ENCODE assay signal across 21 mouse cellular contexts in the genomic region with DNA sequence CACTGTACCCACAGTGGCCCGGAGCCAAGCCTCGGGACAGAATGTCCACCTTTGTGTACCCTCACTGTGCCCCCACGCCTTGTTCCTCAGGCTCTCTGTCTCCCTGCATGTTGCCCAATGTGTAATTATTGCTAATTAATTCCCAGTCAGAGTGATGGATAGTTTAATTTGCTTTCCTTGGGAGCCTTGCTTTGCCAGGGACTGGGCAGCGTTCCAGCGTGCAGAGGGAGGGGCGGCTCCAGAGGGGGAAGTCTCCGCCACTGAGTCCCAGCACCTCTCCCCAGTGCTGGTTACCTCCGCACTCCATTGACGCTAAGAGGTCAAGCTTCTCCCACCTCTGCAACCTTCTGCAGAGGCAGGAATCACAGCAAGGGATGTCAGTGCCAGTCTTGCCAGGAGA. TPM values are rescaled to one million over a fixed set of nuclear protein-coding genes. Genes with fewer than 3 reads are reported as not detected.
DNase-seq lines count a peak whose midpoint lies in the region; ATAC-seq and TF ChIP-seq lines count a peak whose summit lies in the region.
"Had no signal": no experiment of that assay in that cellular context is flagged by ENCODE, and none has a peak within 500 bp of the region (broad histone marks: within the 10 kb centered on the region; RNA-seq: fewer than 3 reads in every experiment).

No protein-coding gene starts in this region.

- H3K27ac ChIP-seq in hindbrain, embryonic 10.5 days = peak overlapping the region; percentile 2; the same call in 1 of the 2 replicates
- no peak overlapping the region for H3K27ac ChIP-seq in hindbrain, embryonic 16.5 days (ENCODE audit: low read depth, low read length)
- no peak overlapping the region for H3K27ac ChIP-seq in forebrain, postnatal 0 days (ENCODE audit: low read depth, low read length)
- peak overlapping the region; percentile 34; the same call in 1 of the 2 replicates for H3K27ac ChIP-seq in neural tube, embryonic 14.5 days (ENCODE audit: low read depth, low read length)
- no peak overlapping the region for H3K27ac ChIP-seq in heart, embryonic 12.5 days (ENCODE audit: poor library complexity, severe bottlenecking)
- H3K27ac ChIP-seq: heart, embryonic 13.5 days had no signal

- no peak for DNase-seq in hindbrain, embryonic 10.5 days (ENCODE audit: low spot score)
- peak; percentile 42 for DNase-seq in right cerebral cortex, postnatal 14 days
- DNase-seq in right cerebral cortex, adult 2 months (ENCODE audit: low spot score in 2 of 2) = no peak
- DNase-seq in forebrain, postnatal 0 days = peak; percentile 72
- DNase-seq in heart, adult 9 months (ENCODE audit: low spot score in 2 of 2) = no peak
- DNase-seq: cerebellum, adult 18-20 months; heart, postnatal 4 days; kidney, postnatal 14 days; liver; liver, postnatal 0 days; lung, postnatal 36 days; thymus, postnatal 4 days had no signal

- peaks cover 45% of the 10 kb centered on the region for H3K27me3 ChIP-seq in hindbrain, embryonic 10.5 days (ENCODE audit: insufficient read depth, poor library complexity, severe bottlenecking)
- no peaks in the 10 kb centered on the region; the same call in 1 of the 2 replicates for H3K27me3 ChIP-seq in hindbrain, embryonic 16.5 days (replicated peaks; ENCODE audit: control insufficient read depth, insufficient read depth, low read length)
- H3K27me3 ChIP-seq in forebrain, postnatal 0 days (ENCODE audit: insufficient read depth, low read length) = no peaks in the 10 kb centered on the region
- no peaks in the 10 kb centered on the region for H3K27me3 ChIP-seq in neural tube, embryonic 14.5 days (ENCODE audit: control insufficient read depth, insufficient read depth, low read length)
- peaks cover 61% of the 10 kb centered on the region for H3K27me3 ChIP-seq in heart, embryonic 12.5 days (replicated peaks)

- H3K9ac ChIP-seq in hindbrain, embryonic 16.5 days (ENCODE audit: low read depth, low read length) = no peak overlapping the region
- no peak overlapping the region for H3K9ac ChIP-seq in forebrain, postnatal 0 days
- H3K9ac ChIP-seq in neural tube, embryonic 14.5 days (replicated peaks; ENCODE audit: low read depth, low read length) = no peak overlapping the region
- H3K9ac ChIP-seq in heart, embryonic 12.5 days = no peak overlapping the region
- H3K9ac ChIP-seq: heart, embryonic 13.5 days; liver, postnatal 0 days had no signal

- H3K4me1 ChIP-seq in hindbrain, embryonic 10.5 days (replicated peaks) = peaks cover 48% of the 10 kb centered on the region
- peaks cover 21% of the 10 kb centered on the region for H3K4me1 ChIP-seq in hindbrain, embryonic 16.5 days (ENCODE audit: control insufficient read depth, insufficient read depth, low read depth, low read length)
- H3K4me1 ChIP-seq in forebrain, postnatal 0 days (ENCODE audit: insufficient read depth) = peaks cover 11% of the 10 kb centered on the region
- H3K4me1 ChIP-seq in neural tube, embryonic 14.5 days (ENCODE audit: control insufficient read depth, insufficient read depth, low read length) = peaks cover 14% of the 10 kb centered on the region; the same call in 1 of the 2 replicates
- peaks cover 37% of the 10 kb centered on the region for H3K4me1 ChIP-seq in heart, embryonic 12.5 days (replicated peaks)

- 78% methylated on average over 9 of the region's 9 CpGs for WGBS in hindbrain, embryonic 10.5 days
- WGBS in hindbrain, embryonic 16.5 days = 25% methylated on average over 9 of the region's 9 CpGs
- WGBS in forebrain, postnatal 0 days = 20% methylated on average over 9 of the region's 9 CpGs
- WGBS in neural tube, embryonic 14.5 days = 35% methylated on average over 9 of the region's 9 CpGs
- 70% methylated on average over 9 of the region's 9 CpGs for WGBS in heart, embryonic 12.5 days

- no peak overlapping the region for H3K4me2 ChIP-seq in hindbrain, embryonic 16.5 days (ENCODE audit: low read length)
- H3K4me2 ChIP-seq in forebrain, postnatal 0 days (ENCODE audit: low read depth) = no peak overlapping the region
- no peak overlapping the region for H3K4me2 ChIP-seq in neural tube, embryonic 14.5 days (ENCODE audit: low read depth, low read length)
- no peak overlapping the region for H3K4me2 ChIP-seq in heart, embryonic 12.5 days
- H3K4me2 ChIP-seq: heart, embryonic 13.5 days had no signal

- no peaks in the 10 kb centered on the region for H3K36me3 ChIP-seq in hindbrain, embryonic 10.5 days
- H3K36me3 ChIP-seq in hindbrain, embryonic 16.5 days (ENCODE audit: control insufficient read depth, insufficient read depth, low read length) = no peaks in the 10 kb centered on the region
- H3K36me3 ChIP-seq in forebrain, postnatal 0 days (ENCODE audit: insufficient read depth) = no peaks in the 10 kb centered on the region
- H3K36me3 ChIP-seq in neural tube, embryonic 14.5 days (ENCODE audit: control insufficient read depth, insufficient read depth, low read length) = no peaks in the 10 kb centered on the region
- no peaks in the 10 kb centered on the region for H3K36me3 ChIP-seq in heart, embryonic 12.5 days
- H3K36me3 ChIP-seq: heart, embryonic 13.5 days had no signal

- no peak for TF ChIP-seq CTCF in forebrain, postnatal 0 days (IDR thresholded peaks at IDR 0.05; ENCODE audit: low read depth)

- no peak overlapping the region for H3K4me3 ChIP-seq in hindbrain, embryonic 10.5 days
- H3K4me3 ChIP-seq in hindbrain, embryonic 16.5 days (ENCODE audit: low read length) = no peak overlapping the region
- H3K4me3 ChIP-seq in forebrain, postnatal 0 days (ENCODE audit: low read depth, low read length) = no peak overlapping the region
- H3K4me3 ChIP-seq in neural tube, embryonic 14.5 days (ENCODE audit: low read depth, low read length) = no peak overlapping the region
- H3K4me3 ChIP-seq in heart, embryonic 12.5 days = no peak overlapping the region
- H3K4me3 ChIP-seq: erythroblast, embryonic 14.5 days; heart, embryonic 13.5 days had no signal

- no peak; the same call in 1 of the 2 replicates for ATAC-seq in hindbrain, embryonic 16.5 days
- no peak for ATAC-seq in forebrain, postnatal 0 days
- peak; percentile 39; the same call in 1 of the 2 replicates for ATAC-seq in neural tube, embryonic 14.5 days (ENCODE audit: low read depth)
- no peak for ATAC-seq in heart, embryonic 12.5 days (ENCODE audit: insufficient number of reproducible peaks, low FRiP score)
- ATAC-seq: intestine, postnatal 0 days; liver, postnatal 0 days had no signal

- no peaks in the 10 kb centered on the region for H3K9me3 ChIP-seq in hindbrain, embryonic 10.5 days
- H3K9me3 ChIP-seq in hindbrain, embryonic 16.5 days (ENCODE audit: control insufficient read depth, low read length) = no peaks in the 10 kb centered on the region
- H3K9me3 ChIP-seq in forebrain, postnatal 0 days (ENCODE audit: low read length) = no peaks in the 10 kb centered on the region
- H3K9me3 ChIP-seq in neural tube, embryonic 14.5 days (ENCODE audit: control insufficient read depth, low read length) = no peaks in the 10 kb centered on the region
- H3K9me3 ChIP-seq in heart, embryonic 12.5 days (replicated peaks) = no peaks in the 10 kb centered on the region
- H3K9me3 ChIP-seq: heart, embryonic 13.5 days had no signal

RNA-seq across cellular contexts. Expression of a gene that starts 14.8 kb away (rescaled TPM):
- 9.0 and 14.0 TPM in 2 replicates for polyA plus RNA-seq in hindbrain, embryonic 10.5 days (2016; fragmentation: Nextera tagmentation; extraction: Ambion mirVana)
- 52.2 and 56.9 TPM in 2 replicates for polyA plus RNA-seq in hindbrain, embryonic 16.5 days (2015; fragmentation: Nextera tagmentation; extraction: Ambion mirVana)
- total RNA-seq in forebrain, postnatal 0 days (2014; rRNA removed) = 41.1 and 58.5 TPM in 2 replicates
- 35.0 and 56.1 TPM in 2 replicates for polyA plus RNA-seq in forebrain, postnatal 0 days (2015; fragmentation: Nextera tagmentation; extraction: Ambion mirVana)
- polyA plus RNA-seq in neural tube, embryonic 14.5 days (2014; fragmentation: Nextera tagmentation; extraction: Ambion mirVana) = 36.5 and 39.6 TPM in 2 replicates
- 0.71 and 0.75 TPM in 2 replicates for polyA plus RNA-seq in heart, embryonic 12.5 days (2016; fragmentation: Nextera tagmentation; extraction: Ambion mirVana)
- total RNA-seq: common myeloid progenitor, adult 5-6 weeks had no signal
- polyA plus RNA-seq: C2C12; erythroblast, embryonic 14.5 days; liver, postnatal 0 days had no signal

RNA-seq across cellular contexts. Expression of a gene that starts 27.4 kb away (rescaled TPM):
- 0.30 and 0.36 TPM in 2 replicates for polyA plus RNA-seq in hindbrain, embryonic 10.5 days (2016; fragmentation: Nextera tagmentation; extraction: Ambion mirVana)
- 0.26 and 0.63 TPM in 2 replicates for polyA plus RNA-seq in hindbrain, embryonic 16.5 days (2015; fragmentation: Nextera tagmentation; extraction: Ambion mirVana)
- not detected in 2 replicates for total RNA-seq in forebrain, postnatal 0 days (2014; rRNA removed)
- 0.12 and 0.19 TPM in 2 replicates for polyA plus RNA-seq in forebrain, postnatal 0 days (2015; fragmentation: Nextera tagmentation; extraction: Ambion mirVana)
- polyA plus RNA-seq in neural tube, embryonic 14.5 days (2014; fragmentation: Nextera tagmentation; extraction: Ambion mirVana) = 0.31 and 0.35 TPM in 2 replicates
- 0.27 and 0.54 TPM in 2 replicates for polyA plus RNA-seq in heart, embryonic 12.5 days (2016; fragmentation: Nextera tagmentation; extraction: Ambion mirVana)
- total RNA-seq: common myeloid progenitor, adult 5-6 weeks had no signal

RNA-seq across cellular contexts. Expression of a gene that starts 40.1 kb away (rescaled TPM):
- 1.4 TPM in 1 of 2 replicates, not detected in the other for polyA plus RNA-seq in hindbrain, embryonic 10.5 days (2016; fragmentation: Nextera tagmentation; extraction: Ambion mirVana)
- polyA plus RNA-seq in hindbrain, embryonic 16.5 days (2015; fragmentation: Nextera tagmentation; extraction: Ambion mirVana) = 0.11 TPM in 1 of 2 replicates, not detected in the other
- not detected in 2 replicates for total RNA-seq in forebrain, postnatal 0 days (2014; rRNA removed)
- polyA plus RNA-seq in forebrain, postnatal 0 days (2015; fragmentation: Nextera tagmentation; extraction: Ambion mirVana) = 0.12 TPM in 1 of 2 replicates, not detected in the other
- polyA plus RNA-seq in neural tube, embryonic 14.5 days (2014; fragmentation: Nextera tagmentation; extraction: Ambion mirVana) = not detected in 2 replicates
- polyA plus RNA-seq in heart, embryonic 12.5 days (2016; fragmentation: Nextera tagmentation; extraction: Ambion mirVana) = not detected in 2 replicates
- total RNA-seq: common myeloid progenitor, adult 5-6 weeks; gastrocnemius, postnatal 4 days; heart, postnatal 4 days had no signal
- polyA plus RNA-seq: C2C12; erythroblast, embryonic 14.5 days; heart, embryonic 13.5 days; liver, postnatal 0 days had no signal

Comparison
In these comparisons a context has a peak if more than half of its experiments do, and no peak if none do; other contexts are left out.
1. DNase-seq: peak in right cerebral cortex, postnatal 14 days (single experiment) and forebrain, postnatal 0 days (single experiment); none in hindbrain, embryonic 10.5 days (single experiment), right cerebral cortex, adult 2 months (0 of 2) and heart, adult 9 months (0 of 2).
2. H3K27ac ChIP-seq: peak in hindbrain, embryonic 10.5 days (single experiment) and neural tube, embryonic 14.5 days (single experiment); none in hindbrain, embryonic 16.5 days (single experiment), forebrain, postnatal 0 days (single experiment) and heart, embryonic 12.5 days (single experiment).